Mouse (Mus musculus) cerebellum, adult 2 months (tissue): ENCODE measurements around the gene Evx2.

Source experiments
- CTCF ChIP-seq: fragments of 200-500 bp; IDR thresholded peaks from 2 replicates; pipeline ENCODE4 v1.5.1; 2011; ENCODE audit warnings: low read depth, mild to moderate bottlenecking, control low read depth, low read length, moderate library complexity, borderline replicate concordance; ENCODE audit not compliant: insufficient read depth
- POLR2A ChIP-seq: fragments of 200-500 bp; IDR thresholded peaks from 2 replicates; pipeline ENCODE4 v1.6.1; 2011; ENCODE audit warnings: low read length, control low read depth, borderline replicate concordance; ENCODE audit not compliant: insufficient read depth

DNA sequence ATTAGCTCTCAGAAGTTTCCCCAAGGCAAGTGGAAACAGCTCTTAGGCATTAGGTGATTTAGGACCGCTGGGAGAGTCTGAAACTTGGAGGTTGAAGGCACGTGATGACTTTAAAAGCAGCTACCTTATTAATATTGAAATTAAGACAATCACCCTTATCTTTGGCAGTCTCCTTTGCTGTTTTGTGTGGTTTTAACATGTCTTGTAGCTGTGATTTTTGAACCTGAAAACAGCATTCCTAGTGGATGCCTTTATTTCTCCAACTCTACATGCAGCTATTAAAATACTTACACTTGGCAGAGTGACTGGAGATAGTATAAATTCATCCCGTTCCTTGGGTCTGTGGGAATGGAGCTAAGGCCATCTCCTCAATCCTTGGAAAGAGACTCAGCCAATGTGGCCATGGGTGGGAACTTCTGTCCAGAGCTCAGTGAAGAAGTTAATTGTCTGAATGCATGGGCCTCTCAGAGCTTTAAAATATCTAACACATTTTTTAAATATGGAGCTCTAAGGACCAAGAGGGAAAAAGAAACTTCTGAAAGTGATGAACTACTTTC lies 11.4 kb upstream of the Evx2 start:
- TF ChIP-seq CTCF: no peak
- no peak for TF ChIP-seq POLR2A
